Mouse (Mus musculus): ENCODE measurements around the gene Surf1. TPM values are rescaled to one million over a fixed set of nuclear protein-coding genes. Genes with fewer than 3 reads are reported as not detected.

The Surf1 gene
- polyA plus RNA-seq, 1 experiment, result 40.6 TPM

GRCm38 (mm10) chr2:26906431-26906830 is 9.9 kb downstream of the Surf1 start:
- H3K4me3 ChIP-seq (ENCODE audit: low read depth, low read length), result no peak overlapping the region
- no peaks in the 10 kb centered on the region for H3K9me3 ChIP-seq (replicated peaks; ENCODE audit: control insufficient read depth, insufficient read depth, low read length, poor library complexity, severe bottlenecking)
- no peak overlapping the region for H3K27ac ChIP-seq (ENCODE audit: insufficient read depth, low read length)
- no peaks in the 10 kb centered on the region for H3K4me1 ChIP-seq (ENCODE audit: control insufficient read depth, insufficient read depth, low read length)
- no peaks in the 10 kb centered on the region for H3K27me3 ChIP-seq (ENCODE audit: control insufficient read depth, insufficient read depth, low read length, poor library complexity, severe bottlenecking)
- TF ChIP-seq CTCF (IDR thresholded peaks at IDR 0.05; ENCODE audit: low read depth, low read length), result no peak
- no peak for TF ChIP-seq EP300 (IDR thresholded peaks at IDR 0.05; ENCODE audit: insufficient read depth, low read depth, low read length)
- TF ChIP-seq POLR2A (IDR thresholded peaks at IDR 0.05; ENCODE audit: insufficient read depth, low read length), result no peak
- H3K36me3 ChIP-seq (ENCODE audit: control insufficient read depth, insufficient read depth, low read length, poor library complexity, severe bottlenecking), result peaks cover 16% of the 10 kb centered on the region
- no peak overlapping the region for H3K9ac ChIP-seq (ENCODE audit: low read depth, poor library complexity, severe bottlenecking)

- Histone ChIP-seq H3K4me1 (ENCODE audit: control insufficient read depth, insufficient read depth, low read length) (no peaks in the 10 kb centered on the region), H3K27me3 (ENCODE audit: control insufficient read depth, insufficient read depth, low read length, poor library complexity, severe bottlenecking) (no peaks in the 10 kb centered on the region), H3K9ac (ENCODE audit: low read depth, poor library complexity, severe bottlenecking) (no peak overlapping the region), H3K27ac (ENCODE audit: insufficient read depth, low read length) (no peak overlapping the region), H3K9me3 (replicated peaks; ENCODE audit: control insufficient read depth, insufficient read depth, low read length, poor library complexity, severe bottlenecking) (no peaks in the 10 kb centered on the region), H3K4me3 (ENCODE audit: low read depth, low read length) (no peak overlapping the region), H3K36me3 (ENCODE audit: control insufficient read depth, insufficient read depth, low read length, poor library complexity, severe bottlenecking) (peaks cover 11% of the 10 kb centered on the region)
- no peak for TF ChIP-seq POLR2A (IDR thresholded peaks at IDR 0.05; ENCODE audit: insufficient read depth, low read length)
- no peak for TF ChIP-seq EP300 (IDR thresholded peaks at IDR 0.05; ENCODE audit: insufficient read depth, low read depth, low read length)
- no peak for TF ChIP-seq CTCF (IDR thresholded peaks at IDR 0.05; ENCODE audit: low read depth, low read length)
Observed at GRCm38 (mm10) chr2:26905936-26906335, 10.4 kb downstream of the Surf1 start.

DNA sequence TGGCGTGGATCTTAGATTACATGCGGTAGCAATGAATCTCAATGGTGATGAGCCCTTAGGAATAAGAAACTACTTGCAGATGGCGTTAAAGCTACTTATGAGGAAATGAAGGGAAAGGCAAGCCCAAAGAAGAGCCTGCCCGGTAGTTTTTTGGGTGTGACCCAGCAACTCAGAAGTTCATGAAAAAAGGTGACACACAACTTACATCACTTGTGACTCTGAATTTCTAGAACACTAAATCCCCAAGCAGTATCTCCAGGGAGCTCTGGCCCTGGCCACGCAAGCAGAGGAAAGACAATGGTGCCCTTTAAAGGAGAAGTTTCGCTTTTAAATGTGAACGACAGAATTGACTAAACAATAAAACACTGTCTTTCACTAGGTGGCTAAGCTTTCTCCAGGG is 13.0 kb downstream of the Surf1 start:
- Histone ChIP-seq H3K27ac (ENCODE audit: insufficient read depth, low read length) (peak overlapping the region; percentile 89), H3K27me3 (ENCODE audit: control insufficient read depth, insufficient read depth, low read length, poor library complexity, severe bottlenecking) (no peaks in the 10 kb centered on the region), H3K9ac (ENCODE audit: low read depth, poor library complexity, severe bottlenecking) (peak overlapping the region; percentile 25), H3K4me3 (ENCODE audit: low read depth, low read length) (peak overlapping the region; percentile 68), H3K9me3 (replicated peaks; ENCODE audit: control insufficient read depth, insufficient read depth, low read length, poor library complexity, severe bottlenecking) (no peaks in the 10 kb centered on the region), H3K36me3 (ENCODE audit: control insufficient read depth, insufficient read depth, low read length, poor library complexity, severe bottlenecking) (peaks cover 27% of the 10 kb centered on the region), H3K4me1 (ENCODE audit: control insufficient read depth, insufficient read depth, low read length) (no peaks in the 10 kb centered on the region)
- no peak for TF ChIP-seq EP300 (IDR thresholded peaks at IDR 0.05; ENCODE audit: insufficient read depth, low read depth, low read length)
- TF ChIP-seq CTCF (IDR thresholded peaks at IDR 0.05; ENCODE audit: low read depth, low read length), result no peak
- TF ChIP-seq POLR2A (IDR thresholded peaks at IDR 0.05; ENCODE audit: insufficient read depth, low read length), result no peak

DNA sequence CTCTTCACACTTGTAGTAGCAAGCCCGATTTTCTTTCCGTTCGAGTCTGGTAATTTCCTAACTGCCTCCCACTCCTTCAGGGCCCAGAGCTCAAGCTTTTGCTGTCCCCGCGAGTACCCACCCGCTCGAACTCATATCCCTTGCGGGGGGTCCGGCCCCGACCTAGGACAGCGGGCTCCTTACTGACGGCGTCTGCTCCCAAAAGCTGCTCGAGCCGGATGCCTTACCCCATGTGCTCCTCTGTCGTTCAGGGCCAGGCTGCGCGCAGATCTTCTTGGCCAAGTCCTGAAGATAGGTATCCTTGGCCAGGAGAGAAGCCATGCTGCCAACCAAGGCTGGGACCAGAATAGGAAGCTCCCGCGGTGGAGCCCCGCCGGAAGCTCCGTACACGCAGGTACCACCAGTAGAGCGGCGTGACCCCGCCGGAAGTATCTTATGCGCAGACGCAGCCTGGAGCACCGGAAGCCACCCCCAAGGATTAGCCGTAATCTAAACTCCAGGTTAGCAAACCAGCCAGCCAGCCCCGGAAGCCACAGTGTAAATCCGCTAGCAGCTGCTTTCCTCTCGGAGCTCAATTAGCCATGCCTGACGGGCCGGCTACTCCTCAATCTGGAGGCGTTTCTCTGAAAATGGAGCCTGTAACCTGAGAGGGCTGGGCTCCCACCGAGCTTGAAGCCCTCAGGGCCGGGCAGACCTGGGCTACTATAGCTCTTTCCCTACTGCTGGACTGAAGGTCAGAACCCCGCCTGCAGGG is 13.7 kb downstream of the Surf1 start, which contains the start of gene Surf6:
Gene Surf6 (minus strand): TSS at position 413 of the 754 bp plus-strand sequence.
- Histone ChIP-seq H3K36me3 (ENCODE audit: control insufficient read depth, insufficient read depth, low read length, poor library complexity, severe bottlenecking) (peaks cover 30% of the 10 kb centered on the region), H3K27me3 (ENCODE audit: control insufficient read depth, insufficient read depth, low read length, poor library complexity, severe bottlenecking) (no peaks in the 10 kb centered on the region), H3K9me3 (replicated peaks; ENCODE audit: control insufficient read depth, insufficient read depth, low read length, poor library complexity, severe bottlenecking) (no peaks in the 10 kb centered on the region), H3K4me1 (ENCODE audit: control insufficient read depth, insufficient read depth, low read length) (no peaks in the 10 kb centered on the region), H3K9ac (ENCODE audit: low read depth, poor library complexity, severe bottlenecking) (peak within 1 kb of the TSS; percentile 80), H3K4me3 (ENCODE audit: low read depth, low read length) (peak within 1 kb of the TSS; percentile 92), H3K27ac (ENCODE audit: insufficient read depth, low read length) (peak within 1 kb of the TSS; percentile 89)
- TF ChIP-seq EP300 (IDR thresholded peaks at IDR 0.05; ENCODE audit: insufficient read depth, low read depth, low read length) (0 out of 2 replicates have a peak, but pooled peaks have one; percentile 74), CTCF (IDR thresholded peaks at IDR 0.05; ENCODE audit: low read depth, low read length) (no peak), POLR2A (IDR thresholded peaks at IDR 0.05; ENCODE audit: insufficient read depth, low read length) (peak; percentile 59)

GRCm38 (mm10) chr2:26901834-26902400 is 14.4 kb downstream of the Surf1 start:
- Histone ChIP-seq H3K4me3 (ENCODE audit: low read depth, low read length) (peak overlapping the region; percentile 92), H3K27ac (ENCODE audit: insufficient read depth, low read length) (peak overlapping the region; percentile 39; the same call in 1 of the 2 replicates), H3K9me3 (replicated peaks; ENCODE audit: control insufficient read depth, insufficient read depth, low read length, poor library complexity, severe bottlenecking) (no peaks in the 10 kb centered on the region), H3K9ac (ENCODE audit: low read depth, poor library complexity, severe bottlenecking) (peak overlapping the region; percentile 80), H3K36me3 (ENCODE audit: control insufficient read depth, insufficient read depth, low read length, poor library complexity, severe bottlenecking) (peaks cover 32% of the 10 kb centered on the region), H3K27me3 (ENCODE audit: control insufficient read depth, insufficient read depth, low read length, poor library complexity, severe bottlenecking) (no peaks in the 10 kb centered on the region), H3K4me1 (ENCODE audit: control insufficient read depth, insufficient read depth, low read length) (no peaks in the 10 kb centered on the region)
- TF ChIP-seq EP300 (IDR thresholded peaks at IDR 0.05; ENCODE audit: insufficient read depth, low read depth, low read length) (no peak), POLR2A (IDR thresholded peaks at IDR 0.05; ENCODE audit: insufficient read depth, low read length) (no peak), CTCF (IDR thresholded peaks at IDR 0.05; ENCODE audit: low read depth, low read length) (no peak)

DNA sequence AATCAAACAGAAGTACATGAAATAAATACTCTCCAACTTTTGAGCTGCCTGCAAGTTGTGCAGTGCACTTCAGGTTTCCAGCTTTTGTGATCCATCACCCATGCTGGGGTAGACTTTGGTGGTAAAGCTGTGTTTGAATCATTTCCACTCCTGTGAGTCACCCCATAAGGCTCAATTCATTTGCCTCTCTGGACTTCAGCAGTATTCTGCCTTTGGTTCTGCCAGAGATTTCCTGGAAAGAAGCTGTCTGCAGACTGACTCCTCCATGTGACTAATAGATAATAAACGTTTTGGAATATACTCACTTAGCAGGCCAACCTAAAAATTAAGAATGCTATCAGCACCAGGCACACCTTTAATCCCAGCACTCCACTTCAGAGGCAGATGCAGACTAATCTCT is 15.6 kb downstream of the Surf1 start:
- Histone ChIP-seq H3K4me1 (ENCODE audit: control insufficient read depth, insufficient read depth, low read length) (no peaks in the 10 kb centered on the region), H3K27ac (ENCODE audit: insufficient read depth, low read length) (no peak overlapping the region), H3K9ac (ENCODE audit: low read depth, poor library complexity, severe bottlenecking) (no peak overlapping the region), H3K36me3 (ENCODE audit: control insufficient read depth, insufficient read depth, low read length, poor library complexity, severe bottlenecking) (peaks cover 39% of the 10 kb centered on the region), H3K27me3 (ENCODE audit: control insufficient read depth, insufficient read depth, low read length, poor library complexity, severe bottlenecking) (no peaks in the 10 kb centered on the region), H3K4me3 (ENCODE audit: low read depth, low read length) (no peak overlapping the region), H3K9me3 (replicated peaks; ENCODE audit: control insufficient read depth, insufficient read depth, low read length, poor library complexity, severe bottlenecking) (no peaks in the 10 kb centered on the region; the same call in 1 of the 2 replicates)
- no peak for TF ChIP-seq POLR2A (IDR thresholded peaks at IDR 0.05; ENCODE audit: insufficient read depth, low read length)
- TF ChIP-seq CTCF (IDR thresholded peaks at IDR 0.05; ENCODE audit: low read depth, low read length), result no peak
- no peak for TF ChIP-seq EP300 (IDR thresholded peaks at IDR 0.05; ENCODE audit: insufficient read depth, low read depth, low read length)
